Mouse (Mus musculus): ENCODE measurements at regions not wholly inside any gene's neighbourhood (a gene's known extent, or its start where the extent isn't known, plus 50 kb on each side); places are given as distances from the start of the nearest gene placed in this dataset.
A peak's percentile ranks its signal among the peaks of the same experiment; 100 is the strongest.

- no peaks in the 10 kb centered on the region for H3K27me3 ChIP-seq (ENCODE audit: control insufficient read depth, insufficient read depth, low read length)
Measured at GRCm38 (mm10) chr17:45279811-45280205, 153.7 kb downstream of the Cdc5l start.

GRCm38 (mm10) chr17:45279075-45279810, 154.3 kb downstream of the Cdc5l start:
- Histone ChIP-seq H3K36me3 (ENCODE audit: control insufficient read depth, insufficient read depth, low read length) (no peaks in the 10 kb centered on the region), H3K4me3 (ENCODE audit: low read depth, low read length) (no peak overlapping the region), H3K9me3 (ENCODE audit: control insufficient read depth, low read depth, low read length) (no peaks in the 10 kb centered on the region), H3K27ac (ENCODE audit: low read length) (no peak overlapping the region), H3K4me1 (ENCODE audit: control insufficient read depth, insufficient read depth, low read length) (peaks cover 7% of the 10 kb centered on the region; the same call in 1 of the 2 replicates), H3K27me3 (ENCODE audit: control insufficient read depth, insufficient read depth, low read length) (no peaks in the 10 kb centered on the region), H3K4me2 (replicated peaks; ENCODE audit: low read depth, low read length) (peak overlapping the region; percentile 26; the same call in 1 of the 2 replicates), H3K9ac (replicated peaks; ENCODE audit: low read depth, low read length) (no peak overlapping the region)
- 23% methylated on average over 13 of the region's 13 CpGs for WGBS
- no peak for ATAC-seq (ENCODE audit: insufficient number of reproducible peaks, insufficient read depth, low FRiP score, low read depth)

More at GRCm38 (mm10) chr17:45279811-45280205, 153.7 kb downstream of the Cdc5l start:
- WGBS, result 8% methylated on average over 3 of the region's 3 CpGs
- no peak for ATAC-seq (ENCODE audit: insufficient number of reproducible peaks, insufficient read depth, low FRiP score, low read depth)
- Histone ChIP-seq H3K36me3 (ENCODE audit: control insufficient read depth, insufficient read depth, low read length) (no peaks in the 10 kb centered on the region), H3K27ac (ENCODE audit: low read length) (no peak overlapping the region), H3K4me3 (ENCODE audit: low read depth, low read length) (no peak overlapping the region), H3K9me3 (ENCODE audit: control insufficient read depth, low read depth, low read length) (no peaks in the 10 kb centered on the region), H3K4me1 (ENCODE audit: control insufficient read depth, insufficient read depth, low read length) (peaks cover 7% of the 10 kb centered on the region; the same call in 1 of the 2 replicates), H3K9ac (replicated peaks; ENCODE audit: low read depth, low read length) (no peak overlapping the region), H3K4me2 (replicated peaks; ENCODE audit: low read depth, low read length) (peak overlapping the region; percentile 26; the same call in 1 of the 2 replicates)

GRCm38 (mm10) chr17:45277516-45277915, 156.0 kb downstream of the Cdc5l start:
- H3K36me3 ChIP-seq (ENCODE audit: control insufficient read depth, insufficient read depth, low read length), result no peaks in the 10 kb centered on the region
- no peaks in the 10 kb centered on the region for H3K9me3 ChIP-seq (ENCODE audit: control insufficient read depth, low read depth, low read length)
- WGBS, result 81% methylated on average over 3 of the region's 3 CpGs
- no peak overlapping the region for H3K9ac ChIP-seq (replicated peaks; ENCODE audit: low read depth, low read length)
- H3K27me3 ChIP-seq (ENCODE audit: control insufficient read depth, insufficient read depth, low read length), result no peaks in the 10 kb centered on the region
- H3K4me2 ChIP-seq (replicated peaks; ENCODE audit: low read depth, low read length), result no peak overlapping the region
- no peak for ATAC-seq (ENCODE audit: insufficient number of reproducible peaks, insufficient read depth, low FRiP score, low read depth)
- no peak overlapping the region for H3K4me3 ChIP-seq (ENCODE audit: low read depth, low read length)
- no peak overlapping the region for H3K27ac ChIP-seq (ENCODE audit: low read length)
- H3K4me1 ChIP-seq (ENCODE audit: control insufficient read depth, insufficient read depth, low read length), result peaks cover 7% of the 10 kb centered on the region; the same call in 1 of the 2 replicates

GRCm38 (mm10) chr17:45276686-45277405, 156.7 kb downstream of the Cdc5l start:
- Histone ChIP-seq H3K9me3 (ENCODE audit: control insufficient read depth, low read depth, low read length) (no peaks in the 10 kb centered on the region), H3K4me2 (replicated peaks; ENCODE audit: low read depth, low read length) (no peak overlapping the region), H3K4me1 (ENCODE audit: control insufficient read depth, insufficient read depth, low read length) (peaks cover 7% of the 10 kb centered on the region; the same call in 1 of the 2 replicates), H3K27ac (ENCODE audit: low read length) (no peak overlapping the region), H3K27me3 (ENCODE audit: control insufficient read depth, insufficient read depth, low read length) (no peaks in the 10 kb centered on the region), H3K9ac (replicated peaks; ENCODE audit: low read depth, low read length) (no peak overlapping the region), H3K36me3 (ENCODE audit: control insufficient read depth, insufficient read depth, low read length) (no peaks in the 10 kb centered on the region), H3K4me3 (ENCODE audit: low read depth, low read length) (no peak overlapping the region)
- no peak for ATAC-seq (ENCODE audit: insufficient number of reproducible peaks, insufficient read depth, low FRiP score, low read depth)
- 75% methylated on average over 12 of the region's 12 CpGs for WGBS

- H3K4me1 ChIP-seq (ENCODE audit: control insufficient read depth, insufficient read depth, low read length), result peaks cover 5% of the 10 kb centered on the region; the same call in 1 of the 2 replicates
- ATAC-seq (ENCODE audit: insufficient number of reproducible peaks, insufficient read depth, low FRiP score, low read depth), result no peak
- no peaks in the 10 kb centered on the region for H3K9me3 ChIP-seq (ENCODE audit: control insufficient read depth, low read depth, low read length)
- H3K36me3 ChIP-seq (ENCODE audit: control insufficient read depth, insufficient read depth, low read length), result no peaks in the 10 kb centered on the region
- no peak overlapping the region for H3K27ac ChIP-seq (ENCODE audit: low read length)
- no peaks in the 10 kb centered on the region for H3K27me3 ChIP-seq (ENCODE audit: control insufficient read depth, insufficient read depth, low read length)
- no peak overlapping the region for H3K4me3 ChIP-seq (ENCODE audit: low read depth, low read length)
- H3K9ac ChIP-seq (replicated peaks; ENCODE audit: low read depth, low read length), result no peak overlapping the region
- no peak overlapping the region for H3K4me2 ChIP-seq (replicated peaks; ENCODE audit: low read depth, low read length)
- 76% methylated on average over 4 of the region's 4 CpGs for WGBS
Measured at GRCm38 (mm10) chr17:45274894-45275293, 158.6 kb downstream of the Cdc5l start.

- Histone ChIP-seq H3K27me3 (ENCODE audit: control insufficient read depth, insufficient read depth, low read length) (no peaks in the 10 kb centered on the region), H3K9me3 (ENCODE audit: control insufficient read depth, low read depth, low read length) (no peaks in the 10 kb centered on the region), H3K9ac (replicated peaks; ENCODE audit: low read depth, low read length) (no peak overlapping the region), H3K4me2 (replicated peaks; ENCODE audit: low read depth, low read length) (no peak overlapping the region), H3K4me3 (ENCODE audit: low read depth, low read length) (no peak overlapping the region), H3K36me3 (ENCODE audit: control insufficient read depth, insufficient read depth, low read length) (no peaks in the 10 kb centered on the region), H3K27ac (ENCODE audit: low read length) (no peak overlapping the region), H3K4me1 (ENCODE audit: control insufficient read depth, insufficient read depth, low read length) (0 out of 2 replicates have a peak, but pooled peaks cover 2% of the 10 kb centered on the region)
- WGBS, result 85% methylated on average over 6 of the region's 6 CpGs
- no peak for ATAC-seq (ENCODE audit: insufficient number of reproducible peaks, insufficient read depth, low FRiP score, low read depth)
Measured at GRCm38 (mm10) chr17:45266776-45267175, 166.8 kb downstream of the Cdc5l start.

GRCm38 (mm10) chr17:45265587-45265986, 167.9 kb downstream of the Cdc5l start:
- H3K9ac ChIP-seq (replicated peaks; ENCODE audit: low read depth, low read length), result no peak overlapping the region
- no peak for ATAC-seq (ENCODE audit: insufficient number of reproducible peaks, insufficient read depth, low FRiP score, low read depth)
- WGBS, result 71% methylated on average over 7 of the region's 7 CpGs

GRCm38 (mm10) chr17:45264434-45264833, 169.1 kb downstream of the Cdc5l start:
- ATAC-seq (ENCODE audit: insufficient number of reproducible peaks, insufficient read depth, low FRiP score, low read depth), result no peak
- no peak overlapping the region for H3K4me3 ChIP-seq (ENCODE audit: low read depth, low read length)
- H3K4me2 ChIP-seq (replicated peaks; ENCODE audit: low read depth, low read length), result no peak overlapping the region
- H3K9ac ChIP-seq (replicated peaks; ENCODE audit: low read depth, low read length), result no peak overlapping the region
- 0 out of 2 replicates have a peak, but pooled peaks cover 2% of the 10 kb centered on the region for H3K4me1 ChIP-seq (ENCODE audit: control insufficient read depth, insufficient read depth, low read length)
- no peaks in the 10 kb centered on the region for H3K27me3 ChIP-seq (ENCODE audit: control insufficient read depth, insufficient read depth, low read length)
- no peak overlapping the region for H3K27ac ChIP-seq (ENCODE audit: low read length)
- H3K36me3 ChIP-seq (ENCODE audit: control insufficient read depth, insufficient read depth, low read length), result no peaks in the 10 kb centered on the region
- no peaks in the 10 kb centered on the region for H3K9me3 ChIP-seq (ENCODE audit: control insufficient read depth, low read depth, low read length)
- WGBS, result 37% methylated on average over 6 of the region's 6 CpGs

More at GRCm38 (mm10) chr17:45265587-45265986, 167.9 kb downstream of the Cdc5l start:
- Histone ChIP-seq H3K27me3 (ENCODE audit: control insufficient read depth, insufficient read depth, low read length) (no peaks in the 10 kb centered on the region), H3K4me2 (replicated peaks; ENCODE audit: low read depth, low read length) (no peak overlapping the region), H3K4me3 (ENCODE audit: low read depth, low read length) (no peak overlapping the region), H3K36me3 (ENCODE audit: control insufficient read depth, insufficient read depth, low read length) (no peaks in the 10 kb centered on the region), H3K27ac (ENCODE audit: low read length) (no peak overlapping the region), H3K9me3 (ENCODE audit: control insufficient read depth, low read depth, low read length) (no peaks in the 10 kb centered on the region), H3K4me1 (ENCODE audit: control insufficient read depth, insufficient read depth, low read length) (0 out of 2 replicates have a peak, but pooled peaks cover 2% of the 10 kb centered on the region)
